Mouse (Mus musculus) ZHBTc4 (cell line): ENCODE results near the gene Ctsw.

Experiments
- DNase-seq: peaks from one replicate; pipeline ENCODE4 v3.0.0-alpha.2; 2011; ENCODE audit warnings: low read depth, low spot score

Ctsw gene

GRCm38 (mm10) chr19:5463791-5464562 is 4.3 kb downstream of the Ctsw start:
- DNase-seq = peak; percentile 92

GRCm38 (mm10) chr19:5463212-5463611 is 5.1 kb downstream of the Ctsw start:
- no peak for DNase-seq

GRCm38 (mm10) chr19:5461411-5461810 is 6.9 kb downstream of the Ctsw start:
- no peak for DNase-seq

DNA sequence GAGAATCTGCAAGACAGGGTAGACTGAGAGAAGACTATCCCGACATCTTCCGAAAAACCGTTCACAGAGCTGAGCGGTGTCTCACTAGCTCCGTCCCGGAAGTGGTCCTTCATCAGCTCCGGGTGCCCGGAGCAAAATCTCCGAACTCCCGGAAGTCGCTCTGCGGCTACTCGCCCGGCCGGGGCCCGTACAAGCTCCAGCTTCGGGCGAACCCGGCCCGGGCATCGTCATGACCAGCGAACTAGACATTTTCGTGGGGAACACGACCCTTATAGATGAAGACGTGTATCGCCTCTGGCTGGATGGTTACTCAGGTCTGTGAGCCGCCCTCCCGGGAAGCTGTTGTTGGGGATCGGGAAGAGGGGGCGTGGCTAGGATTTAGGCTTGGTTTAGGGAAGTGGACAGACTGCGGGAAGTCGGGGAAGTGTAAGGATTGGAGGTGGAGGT is 7.8 kb downstream of the Ctsw start, which contains the start of gene Fibp:
Gene Fibp (plus strand): TSS at position 151 of the 447 bp plus-strand sequence.
- peak; percentile 92 for DNase-seq

- no peak for DNase-seq
These were observed 8.4 kb downstream of the Ctsw start for GRCm38 (mm10) chr19:5459896-5460295.

- no peak for DNase-seq
These were observed 9.3 kb downstream of the Ctsw start for GRCm38 (mm10) chr19:5459019-5459418.

DNA sequence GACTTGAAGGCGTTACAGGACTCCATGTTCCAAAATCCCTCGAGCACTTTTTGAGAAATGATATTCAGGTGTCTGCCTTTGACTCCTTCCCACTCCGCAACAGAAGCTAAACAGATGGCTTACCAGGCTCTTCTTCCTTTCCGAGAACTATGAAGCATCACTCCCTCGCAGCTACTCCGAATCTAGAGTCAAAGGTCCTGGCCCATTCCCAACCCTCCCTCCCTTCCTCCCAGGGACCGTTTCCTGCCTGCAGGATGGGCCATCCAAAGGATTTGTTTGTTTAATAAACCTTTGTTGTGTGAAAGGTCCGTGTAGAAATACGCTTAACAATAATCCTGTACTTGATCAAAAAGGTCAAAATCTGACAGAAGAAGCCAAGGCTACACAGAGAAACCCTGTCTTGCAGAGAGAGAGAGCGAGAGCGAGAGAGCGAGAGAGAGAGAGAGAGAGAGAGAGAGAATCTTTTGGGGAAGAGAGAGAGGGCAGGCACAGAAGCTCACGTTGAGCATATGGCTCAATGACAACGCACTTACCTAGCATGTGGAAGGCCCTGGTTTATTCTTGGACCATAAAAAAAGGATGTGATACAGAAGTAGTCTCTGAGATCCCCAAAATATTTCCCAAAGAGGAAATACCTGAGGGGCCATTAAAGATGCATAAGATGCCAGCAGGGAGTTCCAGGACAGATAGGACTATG is 10.4 kb downstream of the Ctsw start, which contains the start of gene Ccdc85b:
Gene Ccdc85b (minus strand): TSS at position 149 of the 697 bp plus-strand sequence.
- no peak for DNase-seq

- peak; percentile 92 for DNase-seq
These were observed 11.2 kb downstream of the Ctsw start for GRCm38 (mm10) chr19:5456922-5457745.

DNA sequence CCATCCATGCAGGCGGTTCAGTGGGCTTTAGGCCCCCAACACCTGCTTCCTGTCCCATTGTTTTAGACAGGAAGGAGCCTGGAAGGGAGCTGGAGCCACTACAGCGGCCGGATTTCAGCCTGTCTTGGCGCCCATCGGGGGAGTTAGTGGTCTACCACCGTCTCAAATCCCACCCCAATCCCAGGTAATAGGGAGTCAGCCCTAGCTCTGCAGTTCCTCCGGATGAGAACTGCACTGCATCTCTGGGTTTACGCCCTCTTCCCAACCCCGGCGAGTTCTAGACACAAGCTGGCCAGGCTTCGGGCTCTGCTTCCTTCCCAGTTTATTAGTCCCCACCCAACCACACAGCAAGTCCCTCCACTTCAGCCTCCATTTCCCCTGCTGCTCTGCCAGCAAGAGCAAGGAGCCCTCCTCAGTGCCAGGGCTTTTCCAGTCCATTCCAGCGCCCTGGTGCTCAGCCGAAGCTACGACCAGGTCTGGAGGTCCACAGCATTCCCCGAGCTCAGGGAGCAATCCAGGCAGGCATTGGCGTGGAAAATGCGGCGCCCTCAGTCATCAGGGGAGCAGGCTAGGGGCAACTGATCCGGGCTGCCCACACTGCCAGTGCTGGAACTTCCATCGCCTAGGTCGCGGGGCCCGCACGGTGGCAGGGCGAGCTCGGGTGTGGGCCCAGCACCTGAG is 11.9 kb downstream of the Ctsw start:
- DNase-seq = no peak

DNA sequence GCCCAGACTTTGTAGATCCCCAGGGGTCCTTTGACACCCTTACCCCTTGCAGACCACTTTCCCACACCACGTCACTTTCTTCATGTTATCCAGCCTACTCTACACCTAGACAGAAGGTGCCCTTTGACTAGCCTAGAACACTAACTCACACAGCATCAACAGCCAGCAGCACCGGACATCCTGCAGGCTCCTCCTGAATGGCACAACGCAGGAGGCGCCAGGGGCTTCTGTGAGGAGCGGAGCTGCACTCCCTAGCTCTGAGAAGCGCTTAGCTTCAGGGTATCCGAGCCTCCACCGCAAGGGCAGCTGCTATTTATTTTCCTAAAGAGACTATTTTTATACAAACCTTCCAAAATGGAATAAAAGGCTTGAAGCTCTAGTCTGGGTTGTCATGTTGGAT is 12.7 kb downstream of the Ctsw start:
- no peak for DNase-seq

GRCm38 (mm10) chr19:5455037-5455436 is 13.3 kb downstream of the Ctsw start:
- DNase-seq = no peak

DNA sequence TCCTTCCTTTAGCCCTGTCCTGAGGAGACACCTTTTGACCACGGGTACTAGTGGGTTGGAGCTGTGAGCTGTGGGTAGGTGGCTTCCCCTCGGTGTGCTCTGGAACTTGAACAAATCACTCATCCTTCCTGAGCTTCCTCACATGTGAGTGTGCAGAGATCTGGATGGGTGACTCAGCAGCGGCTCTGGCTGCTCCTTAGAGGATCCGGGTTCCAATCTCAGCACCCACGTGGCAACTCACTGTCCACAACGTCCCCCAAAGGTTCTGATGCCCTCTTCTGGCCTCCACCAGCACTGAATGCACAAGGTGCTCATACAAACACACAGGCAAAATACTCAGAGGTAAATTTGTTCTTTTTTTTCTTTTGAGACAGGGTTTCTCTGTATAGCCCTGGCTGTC is 16.5 kb downstream of the Ctsw start:
- no peak for DNase-seq

GRCm38 (mm10) chr19:5449673-5450072 is 18.6 kb downstream of the Ctsw start:
- DNase-seq = no peak

DNA sequence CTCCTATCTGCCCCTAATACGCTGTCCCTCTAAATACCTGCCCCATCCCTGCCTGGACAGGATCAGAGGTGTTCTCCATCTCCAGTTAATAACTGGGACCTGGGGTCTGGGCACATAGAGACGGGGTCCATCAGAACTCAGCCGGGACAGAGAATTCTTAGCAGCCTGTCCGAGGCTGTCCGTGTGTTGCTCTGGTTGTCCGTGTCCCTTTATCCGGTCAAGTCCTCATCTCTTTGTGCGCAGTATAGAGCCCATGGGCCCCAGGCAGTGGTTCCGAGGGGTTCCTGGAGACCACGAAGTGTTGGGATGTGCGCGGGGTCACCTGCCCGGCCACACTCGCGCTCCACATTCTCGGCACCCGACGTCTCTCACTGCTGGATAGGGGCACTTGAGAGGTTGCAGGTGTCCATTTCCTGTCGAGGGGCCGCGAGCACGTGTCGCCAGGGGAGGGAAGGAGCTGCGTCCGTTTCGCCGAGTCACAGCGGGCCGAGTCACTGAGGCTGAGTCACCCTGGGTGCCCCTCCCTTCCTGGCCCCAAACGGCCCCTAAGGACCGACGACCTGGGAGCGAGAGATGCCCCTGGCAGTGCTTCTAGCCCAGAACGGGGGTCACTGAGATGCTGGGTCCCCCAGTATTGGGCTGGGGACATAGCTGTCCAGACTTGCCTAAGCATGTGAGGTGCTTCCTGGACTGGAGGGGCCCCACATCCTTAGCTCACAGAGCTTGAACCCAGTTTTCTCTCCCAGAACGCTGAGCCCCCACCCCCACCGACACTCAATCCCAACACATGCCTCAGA is 19.8 kb downstream of the Ctsw start:
- peak; percentile 29 for DNase-seq

DNA sequence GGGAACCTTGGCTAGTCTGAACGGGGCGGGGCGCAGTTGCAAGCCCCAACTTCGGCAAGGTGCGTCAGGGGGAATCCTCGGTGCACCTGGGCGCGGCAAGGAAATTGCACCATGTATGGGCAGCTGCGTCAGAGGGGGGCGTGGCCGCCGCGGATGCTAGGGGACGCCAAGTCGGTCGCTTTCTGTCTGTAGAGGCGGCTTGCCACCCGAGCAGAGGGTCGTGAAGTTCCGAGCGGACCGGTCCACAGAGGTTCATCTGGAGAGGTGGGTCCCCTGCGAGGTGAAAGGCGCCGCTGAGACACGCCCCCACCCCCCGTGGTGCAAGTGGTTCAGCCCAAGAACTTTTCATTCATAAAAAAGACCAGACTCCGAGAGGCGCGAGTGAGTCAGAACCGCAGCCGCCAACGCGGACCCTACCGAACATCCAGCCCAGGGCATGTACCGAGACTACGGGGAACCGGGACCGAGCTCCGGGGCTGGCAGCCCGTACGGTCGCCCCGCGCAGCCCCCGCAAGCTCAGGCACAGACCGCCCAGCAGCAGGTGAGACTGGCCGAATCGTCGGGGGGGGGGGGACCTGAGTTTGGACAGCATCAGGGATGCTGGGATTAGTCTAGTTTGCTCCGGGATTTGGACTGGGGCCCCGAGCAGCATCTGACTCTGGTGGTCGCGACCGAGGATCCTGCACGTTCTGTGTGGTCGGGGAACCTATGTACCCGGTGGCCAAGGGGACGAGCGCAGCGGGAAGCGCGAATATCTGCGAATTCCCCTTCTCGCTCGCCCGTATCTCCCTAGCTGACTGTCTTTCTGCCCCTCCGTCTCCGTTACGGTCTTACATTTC is 20.6 kb downstream of the Ctsw start, which contains the start of gene Fosl1:
Gene Fosl1 (plus strand): TSS at position 33 of the 839 bp plus-strand sequence.
- DNase-seq = peak; percentile 85

DNA sequence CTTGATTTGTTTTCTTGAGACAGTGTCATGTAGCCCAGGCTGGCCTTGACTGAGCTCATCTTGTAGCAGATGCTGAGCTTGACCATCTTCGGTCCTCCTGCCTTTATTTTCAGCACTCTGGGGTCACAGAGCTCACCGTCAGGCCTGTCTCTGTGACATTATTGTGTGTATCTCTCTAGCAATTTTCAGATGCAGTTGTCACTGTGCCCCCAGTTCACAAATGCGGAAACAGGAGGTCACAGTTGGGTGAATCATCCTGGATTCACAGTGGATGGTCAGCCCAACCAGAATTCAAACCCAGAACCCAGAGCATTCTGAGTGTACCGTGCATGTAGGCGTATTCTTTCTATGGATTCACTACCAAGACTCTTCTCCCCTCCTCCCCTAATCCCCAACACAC is 22.6 kb downstream of the Ctsw start:
- no peak for DNase-seq

- DNase-seq = peak; percentile 20
These were observed 23.4 kb downstream of the Ctsw start for GRCm38 (mm10) chr19:5444954-5445353.

DNA sequence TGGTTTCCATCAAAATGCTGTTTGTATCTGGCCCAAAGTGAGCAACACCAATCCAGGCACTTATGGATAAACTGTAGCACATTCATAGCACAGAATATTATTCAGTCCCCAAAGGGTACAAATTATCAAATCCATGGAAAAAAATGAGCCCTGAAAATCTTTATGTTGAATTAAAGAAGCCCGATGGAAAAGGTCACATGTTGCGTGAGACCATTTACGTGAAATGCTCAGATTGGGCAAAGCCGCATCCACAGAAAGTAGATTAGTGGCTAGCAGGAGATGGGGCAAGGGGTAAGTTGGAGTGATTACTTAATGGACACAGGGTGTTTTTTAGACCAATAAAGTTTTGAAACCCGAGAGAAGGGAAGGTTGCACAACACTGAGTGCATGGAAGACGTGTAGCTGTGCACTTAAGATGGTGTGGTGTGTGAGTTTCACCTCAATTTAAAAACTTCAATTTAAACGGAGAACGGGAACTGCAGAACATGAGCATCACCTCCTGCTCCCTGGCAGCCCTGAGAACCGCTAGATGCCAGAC is 23.9 kb downstream of the Ctsw start:
- DNase-seq = no peak

- DNase-seq = no peak
These were observed 34.4 kb downstream of the Ctsw start for GRCm38 (mm10) chr19:5433951-5434350.
